Mouse (Mus musculus) stomach, postnatal 0 days (tissue): Measurements from ENCODE around the gene Slamf1. TPM values are rescaled to one million over a fixed set of nuclear protein-coding genes. Genes with fewer than 3 reads are reported as not detected.

Experiments used
- ATAC-seq: fragments of 200-750 bp; cut with Nextera tagmentation; 2 replicates; pipeline ENCODE4 v1.8.0; 2017; ENCODE audit not compliant: low FRiP score, low TSS enrichment
- DNase-seq: peaks from one replicate; pipeline ENCODE4 v3.0.0-alpha.2; 2016; ENCODE audit warnings: low spot score
- H3K27ac ChIP-seq: fragments of 300-500 bp; sonication (generic); replicated peaks from 2 replicates; pipeline ENCODE4 v1.5.1; 2014; ENCODE audit warnings: mild to moderate bottlenecking, control low read depth
- H3K27me3 ChIP-seq: fragments of 300-500 bp; sonication (generic); 2 replicates; pipeline ENCODE4 v1.6.1; 2014; ENCODE audit warnings: low read length; ENCODE audit not compliant: control insufficient read depth, insufficient read depth
- H3K36me3 ChIP-seq: fragments of 300-500 bp; sonication (generic); 2 replicates; pipeline ENCODE4 v1.6.1; 2014; ENCODE audit warnings: low read length, mixed read lengths; ENCODE audit not compliant: control insufficient read depth, insufficient read depth
- H3K4me1 ChIP-seq: fragments of 300-500 bp; sonication (generic); replicated peaks from 2 replicates; pipeline ENCODE4 v1.6.1; 2014; ENCODE audit warnings: antibody characterized with exemption; ENCODE audit not compliant: control insufficient read depth, insufficient read depth
- H3K4me2 ChIP-seq: fragments of 300-500 bp; sonication (generic); replicated peaks from 2 replicates; pipeline ENCODE4 v1.6.1; 2014; ENCODE audit warnings: low read depth, mild to moderate bottlenecking, control low read depth, moderate library complexity
- H3K4me3 ChIP-seq: fragments of 300-500 bp; sonication (generic); 2 replicates; pipeline ENCODE4 v1.5.1; 2014; ENCODE audit warnings: low read depth, low read length, control low read depth
- H3K9ac ChIP-seq: fragments of 300-500 bp; sonication (generic); 2 replicates; pipeline ENCODE4 v1.6.1; 2014; ENCODE audit warnings: mild to moderate bottlenecking, low read length, control low read depth, mixed read lengths
- H3K9me3 ChIP-seq: fragments of 300-500 bp; sonication (generic); 2 replicates; pipeline ENCODE4 v1.6.1; 2016; ENCODE audit warnings: low read length; ENCODE audit not compliant: control insufficient read depth
- CTCF ChIP-seq: IDR thresholded peaks from 2 replicates; pipeline ENCODE4 v1.5.1; 2016; ENCODE audit warnings: antibody characterized with exemption, low read depth, mild to moderate bottlenecking, moderate library complexity
- EP300 ChIP-seq: optimal IDR thresholded peaks from 2 replicates; pipeline ENCODE3; 2016; ENCODE audit warnings: antibody characterized with exemption
- WGBS: fragments of 180-500 bp; shearing (Covaris S2); extraction: QIAGEN DNeasy Blood & Tissue Kit; methylation state at CpG from one replicate; pipeline ENCODE4 v1.1.7; 2014; 5-methylcytosine and 5-hydroxymethylcytosine counted together
- polyA plus RNA-seq: library from polyadenylated mRNA; unstranded; fragments of >200 nt; fragmentation: Nextera tagmentation; extraction: Ambion mirVana; gene quantifications from 2 replicates; pipeline ENCODE4 v1.2.1, GENCODE M21; 2015

Gene Slamf1
- polyA plus RNA-seq, 1 experiment from 2014 or later = 0.05 TPM

GRCm38 (mm10) chr1:171782287-171782915 lies 15.5 kb downstream of the Slamf1 start:
- Histone ChIP-seq H3K4me3 (no peak overlapping the region), H3K4me2 (no peak overlapping the region), H3K36me3 (no peaks in the 10 kb centered on the region), H3K4me1 (no peaks in the 10 kb centered on the region), H3K27ac (no peak overlapping the region), H3K9ac (no peak overlapping the region), H3K9me3 (no peaks in the 10 kb centered on the region), H3K27me3 (no peaks in the 10 kb centered on the region)
- TF ChIP-seq CTCF (no peak), EP300 (no peak)
- 73% methylated on average over 5 of the region's 5 CpGs for WGBS
- DNase-seq = no peak
- no peak for ATAC-seq

- Histone ChIP-seq H3K4me2 (no peak overlapping the region), H3K27ac (no peak overlapping the region), H3K9me3 (no peaks in the 10 kb centered on the region), H3K27me3 (no peaks in the 10 kb centered on the region), H3K4me1 (no peaks in the 10 kb centered on the region), H3K36me3 (no peaks in the 10 kb centered on the region), H3K4me3 (no peak overlapping the region), H3K9ac (no peak overlapping the region)
- ATAC-seq (no peak), DNase-seq (no peak)
- TF ChIP-seq EP300 = no peak
- no peak for TF ChIP-seq CTCF
- WGBS = 96% methylated on average over 1 of the region's 1 CpGs
Observed at GRCm38 (mm10) chr1:171785871-171786270, 18.9 kb downstream of the Slamf1 start.

DNA sequence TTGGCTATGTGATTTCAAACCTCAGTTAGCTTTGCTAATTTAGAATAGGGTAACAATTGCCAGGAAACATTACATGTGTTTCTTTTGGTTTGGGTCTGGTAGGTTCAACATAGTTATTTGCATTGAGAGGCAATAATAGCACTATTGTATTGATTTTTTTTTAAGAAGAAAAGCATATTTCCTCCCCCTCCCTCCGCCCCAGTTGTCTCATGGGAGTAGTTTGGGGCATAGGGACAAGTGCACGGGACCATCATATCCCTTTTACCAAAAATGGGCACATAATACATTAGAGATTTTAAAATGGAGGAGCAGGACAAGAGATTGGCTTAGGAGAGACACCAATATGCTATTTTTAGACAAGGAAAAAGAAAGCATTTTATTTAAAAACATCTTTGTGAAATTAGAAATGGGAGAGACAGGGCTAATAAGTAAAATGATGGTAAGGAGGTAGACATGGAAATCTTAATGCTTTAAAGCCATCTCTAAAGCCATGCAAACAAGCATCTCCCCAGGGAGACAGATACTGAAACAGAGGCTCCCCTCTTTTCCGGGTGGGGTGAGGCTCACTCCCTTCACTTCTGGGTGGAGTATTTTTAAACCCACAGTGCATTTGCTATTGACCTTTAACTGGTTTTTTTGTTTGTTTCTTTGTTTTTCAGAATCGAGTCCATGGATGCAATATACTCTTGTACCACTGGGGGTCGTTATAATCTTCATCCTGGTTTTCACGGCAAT lies 20.5 kb downstream of the Slamf1 start:
- no peak for TF ChIP-seq CTCF
- TF ChIP-seq EP300 = no peak
- no peak overlapping the region for H3K4me2 ChIP-seq
- no peak overlapping the region for H3K9ac ChIP-seq
- H3K27ac ChIP-seq = no peak overlapping the region
- 66% methylated on average over 6 of the region's 6 CpGs for WGBS
- H3K36me3 ChIP-seq = no peaks in the 10 kb centered on the region
- H3K27me3 ChIP-seq = no peaks in the 10 kb centered on the region
- no peak for ATAC-seq
- no peaks in the 10 kb centered on the region for H3K4me1 ChIP-seq
- no peak overlapping the region for H3K4me3 ChIP-seq
- no peaks in the 10 kb centered on the region for H3K9me3 ChIP-seq
- no peak for DNase-seq

DNA sequence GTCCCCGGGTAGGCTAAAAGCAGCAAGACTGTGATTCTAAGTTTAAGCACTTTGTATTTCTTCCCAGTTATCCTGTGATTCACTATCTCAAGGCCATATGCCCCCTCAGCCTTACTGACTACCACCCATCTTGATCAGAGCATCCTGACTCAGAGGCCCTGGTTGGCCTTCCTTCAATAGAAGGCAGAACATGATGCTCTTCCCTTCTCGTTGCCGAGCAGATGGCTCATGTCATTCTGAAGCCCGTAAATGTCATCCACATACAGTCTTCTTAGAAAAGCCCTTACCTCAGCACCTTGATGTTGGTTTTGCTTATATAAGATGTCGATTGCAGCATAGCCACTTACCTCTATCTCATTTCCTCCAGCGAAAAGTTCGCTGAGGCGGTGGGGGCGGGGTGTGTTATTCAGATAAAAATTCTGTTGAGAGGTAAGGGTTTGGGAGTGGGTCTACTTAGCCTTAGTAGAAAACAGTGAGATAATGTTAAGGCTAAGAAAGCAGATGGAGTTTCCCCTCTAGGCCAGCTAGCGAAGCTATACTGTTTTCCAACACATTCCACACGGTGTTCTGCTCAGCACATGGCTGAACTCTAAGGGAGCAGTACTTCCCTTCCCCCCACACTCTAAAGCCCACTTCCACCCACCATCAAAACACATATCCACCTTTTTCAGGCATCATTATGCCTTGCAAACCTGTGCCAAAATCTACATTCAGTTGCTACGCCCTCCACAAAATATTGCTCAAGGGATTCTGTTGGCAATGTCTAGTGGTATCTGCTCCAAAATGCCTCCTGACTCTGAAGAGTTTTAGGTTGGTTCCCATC lies 21.7 kb downstream of the Slamf1 start:
- no peak overlapping the region for H3K4me3 ChIP-seq
- ATAC-seq (no peak), DNase-seq (no peak)
- H3K4me2 ChIP-seq = no peak overlapping the region
- 52% methylated on average over 12 of the region's 12 CpGs for WGBS
- no peaks in the 10 kb centered on the region for H3K9me3 ChIP-seq
- no peaks in the 10 kb centered on the region for H3K27me3 ChIP-seq
- H3K27ac ChIP-seq = no peak overlapping the region
- no peak for TF ChIP-seq EP300
- no peak for TF ChIP-seq CTCF
- no peaks in the 10 kb centered on the region for H3K36me3 ChIP-seq
- H3K9ac ChIP-seq = no peak overlapping the region
- H3K4me1 ChIP-seq = no peaks in the 10 kb centered on the region

DNA sequence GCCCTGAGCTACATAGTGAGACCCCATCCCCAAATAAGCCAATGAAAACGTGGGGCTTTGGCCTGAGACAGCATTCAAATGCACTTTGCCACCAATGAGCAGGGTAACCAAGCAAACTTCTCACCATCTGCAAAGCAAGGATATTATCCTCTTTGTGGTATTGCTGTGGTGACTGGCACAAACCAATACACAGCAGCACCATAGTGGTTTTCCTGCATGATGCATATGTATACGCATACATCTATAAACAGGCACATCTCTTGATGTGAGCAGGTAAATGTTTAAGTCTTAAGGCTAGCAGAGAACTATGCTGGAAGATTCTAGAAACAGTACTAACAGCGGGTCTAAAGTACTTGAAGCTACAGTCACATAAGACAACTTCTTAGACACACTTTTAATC lies 22.5 kb downstream of the Slamf1 start:
- Histone ChIP-seq H3K4me1 (no peaks in the 10 kb centered on the region), H3K27ac (no peak overlapping the region), H3K36me3 (no peaks in the 10 kb centered on the region), H3K4me2 (no peak overlapping the region), H3K27me3 (no peaks in the 10 kb centered on the region), H3K4me3 (no peak overlapping the region), H3K9me3 (no peaks in the 10 kb centered on the region), H3K9ac (no peak overlapping the region)
- DNase-seq = no peak
- no peak for TF ChIP-seq EP300
- no peak for TF ChIP-seq CTCF
- ATAC-seq = no peak
- WGBS = 71% methylated on average over 3 of the region's 3 CpGs
